Mouse (Mus musculus): ENCODE results near the gene Tecta.

- TF ChIP-seq ZNF384 (IDR thresholded peaks at IDR 0.05; ENCODE audit: low read depth, low read length) (no peak), ZC3H11A (IDR thresholded peaks at IDR 0.05; ENCODE audit: borderline replicate concordance, low read depth, low read length) (no peak)
Measured at GRCm38 (mm10) chr9:42331341-42331740, 68.4 kb downstream of the Tecta start.
